Mouse (Mus musculus) heart, embryonic 11.5 days (tissue): ENCODE results near the gene Bscl2. TPM values are rescaled to one million over a fixed set of nuclear protein-coding genes. Genes with fewer than 3 reads are reported as not detected.
"Not testable (repeated sequence)": the region's sequence is repeated elsewhere in the genome, so short reads cannot be mapped to it uniquely, and the experiment has no call there.

Experiments
- ATAC-seq: fragments of 200-750 bp; cut with Nextera tagmentation; replicated peaks from 2 replicates; pipeline ENCODE4 v1.8.0; 2017; ENCODE audit warnings: moderate library complexity; ENCODE audit not compliant: insufficient number of reproducible peaks, low FRiP score, low TSS enrichment
- H3K27ac ChIP-seq: fragments of 300-500 bp; sonication (generic); 2 replicates; pipeline ENCODE4 v1.5.1; 2014; ENCODE audit warnings: mild to moderate bottlenecking, low read depth, low read length
- H3K27me3 ChIP-seq: fragments of 300-500 bp; sonication (generic); 2 replicates; pipeline ENCODE4 v1.6.1; 2014; ENCODE audit warnings: mild to moderate bottlenecking, low read length, mixed read lengths; ENCODE audit not compliant: control insufficient read depth, insufficient read depth
- H3K36me3 ChIP-seq: fragments of 300-500 bp; sonication (generic); 2 replicates; pipeline ENCODE4 v1.6.1; 2014; ENCODE audit warnings: mild to moderate bottlenecking, low read length, moderate library complexity, mixed read lengths; ENCODE audit not compliant: control insufficient read depth, insufficient read depth
- H3K4me1 ChIP-seq: fragments of 300-500 bp; sonication (generic); 2 replicates; pipeline ENCODE4 v1.6.1; 2014; ENCODE audit warnings: low read length; ENCODE audit not compliant: control insufficient read depth, insufficient read depth
- H3K4me2 ChIP-seq: fragments of 300-500 bp; sonication (generic); 2 replicates; pipeline ENCODE4 v1.6.1; 2014; ENCODE audit warnings: mild to moderate bottlenecking, moderate library complexity
- H3K4me3 ChIP-seq: fragments of 300-500 bp; sonication (generic); 2 replicates; pipeline ENCODE4 v1.5.1; 2014; ENCODE audit warnings: low read depth, low read length
- H3K9ac ChIP-seq: fragments of 300-500 bp; sonication (generic); 2 replicates; pipeline ENCODE4 v1.6.1; 2014; ENCODE audit warnings: mild to moderate bottlenecking, low read depth, low read length, moderate library complexity
- H3K9me3 ChIP-seq: fragments of 300-500 bp; sonication (generic); replicated peaks from 2 replicates; pipeline ENCODE4 v1.6.1; 2016; ENCODE audit warnings: low read length; ENCODE audit not compliant: control insufficient read depth
- WGBS: fragments of 180-500 bp; shearing (Covaris S2); extraction: QIAGEN DNeasy Blood & Tissue Kit; methylation state at CpG from one replicate; pipeline ENCODE4 v1.1.7; 2014; ENCODE audit not compliant: insufficient replicate concordance; 5-methylcytosine and 5-hydroxymethylcytosine counted together
- polyA plus RNA-seq: library from polyadenylated mRNA; unstranded; fragments of >200 nt; fragmentation: Nextera tagmentation; extraction: Ambion mirVana; gene quantifications from 2 replicates; pipeline ENCODE4 v1.2.1, GENCODE M21; 2014

Bscl2 gene
- polyA plus RNA-seq, 1 experiment from 2014 or later = 41.7 TPM

GRCm38 (mm10) chr19:8850402-8850901, 13.2 kb downstream of the Bscl2 start, which contains the start of gene Lrrn4cl:
Gene Lrrn4cl, plus strand, starts transcription at chr19:8850768.
- WGBS = 26% methylated on average over 7 of the region's 7 CpGs
- Histone ChIP-seq H3K4me2 (peak within 1 kb of the TSS; percentile 7; the same call in 1 of the 2 replicates), H3K4me1 (peaks cover 4% of the 10 kb centered on the region; the same call in 1 of the 2 replicates), H3K27me3 (no peaks in the 10 kb centered on the region), H3K9ac (no peak within 1 kb of the TSS), H3K36me3 (0 out of 2 replicates have a peak, but pooled peaks cover 3% of the 10 kb centered on the region), H3K27ac (no peak within 1 kb of the TSS), H3K4me3 (no peak within 1 kb of the TSS), H3K9me3 (no peaks in the 10 kb centered on the region)
- ATAC-seq = no peak; the same call in 1 of the 2 replicates

GRCm38 (mm10) chr19:8851639-8852038, 14.4 kb downstream of the Bscl2 start:
- Histone ChIP-seq H3K27ac (no peak overlapping the region), H3K9me3 (no peaks in the 10 kb centered on the region), H3K9ac (no peak overlapping the region), H3K4me1 (peaks cover 4% of the 10 kb centered on the region; the same call in 1 of the 2 replicates), H3K4me3 (no peak overlapping the region), H3K27me3 (no peaks in the 10 kb centered on the region), H3K36me3 (0 out of 2 replicates have a peak, but pooled peaks cover 3% of the 10 kb centered on the region), H3K4me2 (no peak overlapping the region)
- 41% methylated on average over 7 of the region's 7 CpGs for WGBS
- no peak for ATAC-seq

GRCm38 (mm10) chr19:8852236-8852928, 15.1 kb downstream of the Bscl2 start:
- Histone ChIP-seq H3K27ac (no peak overlapping the region), H3K9me3 (no peaks in the 10 kb centered on the region)
- WGBS = 47% methylated on average over 10 of the region's 10 CpGs

GRCm38 (mm10) chr19:8853117-8853516, 15.8 kb downstream of the Bscl2 start:
- WGBS = 71% methylated on average over 3 of the region's 3 CpGs
- no peak for ATAC-seq
- Histone ChIP-seq H3K36me3 (no peaks in the 10 kb centered on the region), H3K9ac (no peak overlapping the region), H3K4me1 (peaks cover 4% of the 10 kb centered on the region; the same call in 1 of the 2 replicates), H3K4me3 (no peak overlapping the region), H3K27ac (no peak overlapping the region), H3K9me3 (no peaks in the 10 kb centered on the region), H3K4me2 (no peak overlapping the region), H3K27me3 (no peaks in the 10 kb centered on the region)

More at GRCm38 (mm10) chr19:8852236-8852928, 15.1 kb downstream of the Bscl2 start:
- ATAC-seq = no peak
- H3K4me3 ChIP-seq = no peak overlapping the region
- H3K27me3 ChIP-seq = no peaks in the 10 kb centered on the region
- H3K9ac ChIP-seq = no peak overlapping the region
- H3K4me1 ChIP-seq = peaks cover 4% of the 10 kb centered on the region; the same call in 1 of the 2 replicates
- H3K4me2 ChIP-seq = no peak overlapping the region
- no peaks in the 10 kb centered on the region for H3K36me3 ChIP-seq

DNA sequence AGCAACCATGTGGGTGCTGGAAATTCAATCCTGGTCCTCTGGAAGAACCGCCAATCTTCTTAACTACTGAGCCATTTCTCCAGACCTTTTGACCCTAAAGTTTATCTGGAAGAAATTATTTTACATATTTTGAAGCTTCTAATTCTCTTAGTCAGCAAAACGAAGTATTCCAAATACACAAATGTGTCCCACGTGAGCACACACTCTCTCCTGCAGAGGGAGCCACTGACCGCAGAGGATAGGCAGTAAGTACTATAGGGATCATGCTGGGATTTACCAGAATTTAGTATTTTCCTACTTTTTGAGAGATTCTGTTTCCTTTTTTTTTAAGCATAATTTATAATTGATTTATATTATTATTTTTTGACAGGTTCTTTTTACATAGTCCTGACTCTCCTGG, 20.4 kb downstream of the Bscl2 start:
- H3K9ac ChIP-seq = no peak overlapping the region
- no peaks in the 10 kb centered on the region for H3K4me1 ChIP-seq
- ATAC-seq = no peak
- 46% methylated on average over 4 of the region's 4 CpGs for WGBS
- H3K4me2 ChIP-seq = no peak overlapping the region
- H3K27ac ChIP-seq = no peak overlapping the region
- no peaks in the 10 kb centered on the region for H3K36me3 ChIP-seq
- no peaks in the 10 kb centered on the region for H3K27me3 ChIP-seq
- no peaks in the 10 kb centered on the region for H3K9me3 ChIP-seq
- no peak overlapping the region for H3K4me3 ChIP-seq

- Histone ChIP-seq H3K9ac (no peak overlapping the region), H3K27me3 (no peaks in the 10 kb centered on the region), H3K4me1 (no peaks in the 10 kb centered on the region), H3K9me3 (no peaks in the 10 kb centered on the region), H3K4me2 (no peak overlapping the region), H3K27ac (no peak overlapping the region), H3K4me3 (no peak overlapping the region), H3K36me3 (no peaks in the 10 kb centered on the region)
- ATAC-seq = no peak
- WGBS = 11% methylated on average over 1 of the region's 1 CpGs
These were observed 21.8 kb downstream of the Bscl2 start for GRCm38 (mm10) chr19:8859018-8859417.

DNA sequence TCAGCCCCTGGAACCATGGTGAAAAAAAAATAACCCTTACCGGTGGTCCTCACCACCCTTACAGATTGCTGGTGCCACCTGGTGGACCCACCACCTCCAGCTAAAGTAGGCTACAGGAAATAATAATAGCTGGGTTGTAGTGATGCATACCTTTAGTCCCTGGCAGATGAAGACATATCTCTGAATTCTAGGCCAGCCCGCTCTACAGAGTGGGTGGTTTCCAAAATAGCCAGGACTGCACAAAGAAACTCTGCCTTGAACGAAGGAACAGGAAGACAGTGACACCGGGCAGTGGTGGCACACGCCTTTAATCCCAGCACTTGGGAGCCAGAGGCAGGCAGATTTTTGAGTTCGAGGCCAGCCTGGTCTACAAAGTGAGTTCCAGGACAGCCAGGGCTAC, 27.0 kb downstream of the Bscl2 start:
- H3K27me3 ChIP-seq = no peaks in the 10 kb centered on the region
- no peaks in the 10 kb centered on the region for H3K9me3 ChIP-seq
- no peak overlapping the region for H3K4me3 ChIP-seq
- no peak overlapping the region for H3K4me2 ChIP-seq
- no peaks in the 10 kb centered on the region for H3K36me3 ChIP-seq
- no peaks in the 10 kb centered on the region for H3K4me1 ChIP-seq
- H3K9ac ChIP-seq = no peak overlapping the region
- 73% methylated on average over 6 of the region's 6 CpGs for WGBS
- H3K27ac ChIP-seq = no peak overlapping the region
- ATAC-seq = no peak

- H3K4me2 ChIP-seq = peak overlapping the region; percentile 91
- ATAC-seq, H3K4me1 ChIP-seq, H3K27me3 ChIP-seq, H3K9ac ChIP-seq, H3K27ac ChIP-seq, H3K9me3 ChIP-seq, H3K36me3 ChIP-seq: not testable (repeated sequence)
- peak overlapping the region; percentile 80; the same call in 1 of the 2 replicates for H3K4me3 ChIP-seq
- WGBS = 56% methylated on average over 3 of the region's 3 CpGs
These were observed 33.1 kb downstream of the Bscl2 start for GRCm38 (mm10) chr19:8870381-8870780.
